Mouse (Mus musculus) spleen, postnatal 36 days (tissue): ENCODE results near the gene Spryd4.
"Not testable (repeated sequence)": the region's sequence is repeated elsewhere in the genome, so short reads cannot be mapped to it uniquely, and the experiment has no call there.

Experiments
- DNase-seq, 2 experiments: peaks; one replicate each; pipeline ENCODE4 v3.0.0; 2022; ENCODE audit warnings: low spot score in 2 of 2, mixed read lengths in 1 of 2

Gene Spryd4

DNA sequence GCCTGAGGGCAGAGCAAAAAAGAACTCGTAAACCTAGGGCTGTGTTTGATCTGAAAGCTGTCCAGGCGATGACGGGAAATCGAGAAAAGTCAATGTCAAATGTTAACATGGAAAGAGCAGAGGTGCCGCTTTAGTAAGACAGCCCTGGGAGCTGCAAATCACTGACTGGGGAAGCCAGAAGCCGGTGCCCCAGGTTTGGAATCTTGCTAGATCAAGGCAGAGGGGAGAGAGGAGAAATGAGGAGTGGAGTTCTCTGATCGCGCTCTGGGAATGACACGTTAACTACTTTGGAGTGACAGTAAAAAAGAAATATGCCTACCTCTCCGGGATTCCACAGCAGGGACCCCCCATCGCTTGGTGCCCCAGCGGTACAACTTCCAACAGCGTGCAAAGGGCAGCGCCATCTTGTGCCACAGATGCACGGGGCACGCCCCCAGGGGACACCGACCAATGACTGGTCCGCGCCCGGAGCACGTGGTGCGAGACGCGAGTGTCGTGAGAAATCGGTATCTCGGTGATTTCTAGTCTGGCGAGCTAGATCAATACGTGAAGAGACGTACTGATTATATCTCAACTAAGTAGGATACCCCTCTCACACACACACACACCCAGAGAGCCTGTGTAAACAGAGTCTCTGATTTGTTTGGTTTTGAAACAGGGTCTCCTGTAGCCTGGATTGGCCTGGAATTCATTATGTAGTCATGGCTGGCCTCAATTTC lies at the start of gene Spryd4:
Spryd4 (minus strand) TSS at position 418 of the 719 bp plus-strand sequence.
- peak; percentile 87 to 91 for DNase-seq

DNA sequence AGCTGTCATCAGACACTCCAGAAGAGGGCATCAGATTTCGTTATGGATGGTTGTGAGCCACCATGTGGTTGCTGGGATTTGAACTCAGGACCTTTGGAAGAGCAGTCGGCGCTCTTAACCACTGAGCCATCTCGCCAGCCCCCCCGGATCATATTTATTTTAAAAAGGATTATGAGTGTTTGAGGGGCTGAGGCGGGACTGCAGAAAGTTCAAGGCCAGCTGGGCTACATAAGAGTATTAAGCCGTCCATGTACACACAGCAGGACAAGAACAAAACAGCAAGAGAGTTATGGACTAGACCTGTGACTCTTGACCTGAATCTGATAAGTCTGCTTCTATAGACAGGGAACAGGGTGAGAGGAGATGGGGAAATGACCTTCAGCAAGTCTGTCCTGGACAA lies 48.8 kb upstream of the Spryd4 start:
- DNase-seq = not testable (repeated sequence)

DNA sequence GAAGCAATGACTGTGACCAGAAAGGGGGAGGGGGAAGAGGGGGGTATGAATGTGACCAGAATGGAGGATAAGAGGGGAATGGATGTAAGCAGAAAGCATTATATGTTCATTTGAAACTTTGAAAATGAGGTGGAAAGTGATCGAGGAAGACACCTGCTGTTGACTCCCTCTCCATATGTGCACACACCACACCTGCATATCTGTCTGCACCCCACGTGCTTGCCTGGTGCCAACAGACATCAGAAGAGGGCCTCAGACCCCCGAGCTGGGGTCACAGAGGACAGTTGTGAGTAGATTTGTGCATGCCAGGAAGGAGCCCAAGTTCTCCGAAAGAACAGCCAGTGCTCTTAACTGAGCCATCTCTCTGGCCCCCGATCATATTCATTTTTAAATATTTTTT lies 48.3 kb upstream of the Spryd4 start:
- DNase-seq = no peak

DNA sequence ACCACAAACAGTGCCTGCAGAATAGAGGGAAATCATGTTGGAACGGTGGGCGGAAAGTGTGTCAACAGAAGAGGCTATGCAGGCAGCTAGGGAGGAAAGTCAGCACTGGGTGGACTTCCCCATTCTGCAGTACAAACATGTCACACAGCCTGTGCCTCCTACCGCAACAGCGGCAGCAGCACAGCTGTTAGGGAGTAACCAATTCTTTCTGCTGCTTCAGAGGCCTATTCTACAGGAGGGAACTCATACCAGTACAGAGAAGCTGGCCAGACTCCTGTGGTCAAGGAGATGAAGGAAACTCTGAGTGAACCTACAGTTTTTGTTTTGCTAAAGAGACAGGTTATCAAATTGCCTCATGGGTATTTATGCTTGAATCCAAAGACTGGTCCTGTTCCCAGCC lies 47.3 kb upstream of the Spryd4 start:
- peak; percentile 69 to 71 for DNase-seq

DNA sequence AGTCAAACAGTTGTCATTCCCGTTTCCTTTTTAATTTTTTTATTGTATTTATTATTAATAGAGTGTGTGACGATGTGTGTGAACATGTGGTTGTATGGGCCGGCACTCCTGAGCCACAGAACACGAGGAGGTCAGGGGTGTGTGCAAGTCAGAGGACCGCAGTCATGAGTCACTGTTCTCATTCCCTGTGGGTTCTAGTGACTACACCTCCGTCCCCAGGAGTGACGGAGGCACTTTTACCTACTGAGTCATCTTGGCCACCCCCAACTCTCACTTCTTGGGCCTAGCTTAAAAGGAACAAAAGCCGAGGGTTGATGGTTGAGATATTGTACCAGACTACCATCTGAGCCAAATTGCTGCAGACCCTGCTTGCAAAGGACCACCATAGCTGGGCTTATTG lies 44.7 kb upstream of the Spryd4 start:
- DNase-seq = no peak

DNA sequence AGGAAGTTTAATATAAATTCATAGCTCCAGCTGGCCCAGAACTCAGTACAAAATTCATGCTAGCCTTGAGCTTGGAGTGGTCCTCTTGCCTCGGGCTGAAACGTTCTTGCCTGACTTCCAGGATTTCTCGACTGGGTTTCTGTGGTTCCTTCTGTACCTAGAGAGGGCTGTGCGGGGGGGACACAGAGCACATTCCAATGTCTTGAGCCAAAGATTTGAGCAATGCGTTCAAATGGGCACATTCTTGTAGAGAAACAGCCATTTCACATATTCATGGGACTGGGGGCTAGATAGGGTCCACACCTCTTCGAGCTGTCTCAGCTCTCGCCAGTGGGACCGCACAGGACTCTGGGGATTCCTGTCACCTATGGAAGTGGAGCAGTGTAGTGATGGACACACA lies 44.3 kb upstream of the Spryd4 start:
- no peak for DNase-seq

DNA sequence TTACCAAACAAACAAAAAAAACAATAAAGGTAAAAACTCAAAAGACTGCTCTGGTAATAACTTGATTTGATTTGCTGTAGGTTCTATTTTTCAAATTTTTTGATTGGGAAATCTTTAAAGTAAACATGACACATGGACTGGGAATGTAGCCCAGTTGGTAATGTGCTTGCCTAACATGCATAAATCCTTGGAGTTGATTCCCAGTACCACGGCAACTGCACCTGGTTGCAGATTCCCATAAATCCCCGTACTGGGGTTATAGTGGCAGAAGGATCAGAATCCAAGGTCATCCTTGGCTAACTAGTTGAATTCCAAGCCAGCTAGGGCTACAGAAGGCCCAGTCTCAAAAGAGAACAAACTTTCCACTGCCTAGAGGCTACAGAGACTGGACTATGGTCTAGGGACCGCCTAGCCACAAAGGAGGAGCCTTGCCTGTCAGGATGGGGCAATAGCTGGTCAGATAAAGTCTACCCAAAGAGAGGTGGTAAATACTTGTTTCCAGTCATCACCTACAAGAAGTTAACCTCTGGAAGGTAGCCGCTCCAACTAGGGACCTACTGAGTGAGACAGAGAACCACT lies 42.2 kb upstream of the Spryd4 start, which contains the start of gene Apon:
Apon (plus strand) TSS at position 420 of the 579 bp plus-strand sequence.
- no peak for DNase-seq

DNA sequence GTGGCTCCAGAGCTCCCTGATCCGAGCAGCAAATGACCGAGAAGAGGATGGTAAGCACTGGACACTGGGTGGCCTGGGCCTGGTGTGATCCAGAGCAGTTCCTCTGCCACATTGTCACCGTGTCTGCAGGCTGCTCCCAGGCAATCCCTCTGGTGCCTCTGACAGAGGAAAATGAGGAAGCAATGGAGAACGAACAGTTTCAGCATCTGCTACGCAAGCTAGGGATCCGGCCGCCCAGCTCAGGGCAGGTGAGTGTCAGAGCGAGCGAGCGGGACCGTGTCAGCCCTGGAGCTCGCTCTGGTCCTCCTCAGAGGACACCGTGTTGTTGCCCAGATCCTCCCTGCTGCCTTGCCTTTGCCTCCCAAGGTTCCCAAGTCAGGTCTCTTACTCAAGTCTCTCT lies 39.0 kb upstream of the Spryd4 start:
- DNase-seq = no peak

DNA sequence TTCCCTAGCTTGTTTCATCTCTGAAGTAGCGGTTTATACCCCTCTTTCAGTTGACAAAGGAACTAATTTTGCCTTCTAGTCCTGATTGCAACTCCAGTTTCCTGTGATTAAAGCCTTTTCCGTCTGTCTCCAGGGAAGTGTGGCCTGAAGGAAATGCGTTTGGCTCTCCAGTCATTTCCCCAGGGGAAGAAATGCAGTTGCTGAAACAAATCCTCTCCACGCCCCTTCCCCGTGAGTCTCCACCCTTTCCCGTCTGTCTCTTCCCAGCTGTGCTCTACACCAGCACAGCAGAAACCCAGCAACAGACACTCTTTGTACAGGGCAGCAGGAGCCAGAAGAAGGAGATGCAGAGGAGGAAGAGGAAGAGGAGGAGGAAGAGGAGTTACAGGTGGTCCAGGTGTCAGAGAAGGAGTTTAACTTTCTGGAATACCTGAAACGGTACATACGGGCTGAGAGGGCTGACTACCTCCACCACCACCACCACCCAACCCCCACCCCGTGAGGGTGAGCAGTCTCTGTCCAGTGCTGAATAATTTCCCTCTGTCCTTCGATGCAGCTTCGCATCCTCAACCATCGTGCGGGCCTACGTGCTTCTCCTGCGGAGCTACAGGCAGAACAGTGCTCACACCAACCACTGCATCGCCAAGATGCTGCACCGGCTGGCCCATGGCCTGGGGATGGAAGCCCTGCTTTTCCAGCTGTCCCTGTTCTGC lies 35.6 kb upstream of the Spryd4 start:
- no peak for DNase-seq

DNA sequence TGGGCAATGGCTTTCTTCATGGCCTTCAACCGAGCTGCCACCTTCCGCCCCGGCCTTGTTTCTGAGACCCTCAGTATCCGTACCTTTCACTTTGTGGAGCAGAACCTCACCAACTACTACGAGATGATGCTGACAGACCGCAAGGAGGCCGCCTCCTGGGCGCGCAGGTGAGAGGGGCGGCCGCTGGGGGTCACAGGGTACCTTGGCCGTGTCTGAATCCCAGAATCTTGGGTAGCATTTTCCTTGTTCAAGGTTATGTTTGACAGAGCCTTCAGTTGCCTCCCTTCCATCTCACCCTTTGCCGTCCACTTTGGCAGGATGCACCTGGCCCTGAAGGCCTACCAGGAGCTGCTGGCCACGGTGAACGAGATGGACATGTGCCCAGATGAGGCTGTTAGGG lies 32.5 kb upstream of the Spryd4 start:
- DNase-seq = no peak

DNA sequence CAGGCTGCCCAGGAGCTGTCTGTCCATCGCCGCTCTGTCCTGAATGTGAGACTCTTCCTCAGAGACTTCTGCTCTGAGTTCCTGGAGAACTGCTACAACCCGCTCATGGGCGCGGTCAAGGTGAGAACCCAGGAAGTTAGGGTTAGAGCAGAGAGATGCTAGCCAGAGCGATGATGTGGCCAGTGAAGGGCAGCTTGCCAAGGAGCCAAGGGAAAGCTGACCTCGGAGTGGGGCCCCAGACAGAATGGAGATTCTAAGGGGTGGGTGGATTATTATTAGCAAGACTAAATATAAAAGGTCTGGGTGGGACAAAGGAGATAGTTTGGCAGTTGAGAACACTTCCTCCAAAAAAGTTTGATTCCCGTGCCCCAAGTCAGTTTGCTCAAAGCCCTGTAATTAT lies 31.6 kb upstream of the Spryd4 start:
- DNase-seq = no peak

DNA sequence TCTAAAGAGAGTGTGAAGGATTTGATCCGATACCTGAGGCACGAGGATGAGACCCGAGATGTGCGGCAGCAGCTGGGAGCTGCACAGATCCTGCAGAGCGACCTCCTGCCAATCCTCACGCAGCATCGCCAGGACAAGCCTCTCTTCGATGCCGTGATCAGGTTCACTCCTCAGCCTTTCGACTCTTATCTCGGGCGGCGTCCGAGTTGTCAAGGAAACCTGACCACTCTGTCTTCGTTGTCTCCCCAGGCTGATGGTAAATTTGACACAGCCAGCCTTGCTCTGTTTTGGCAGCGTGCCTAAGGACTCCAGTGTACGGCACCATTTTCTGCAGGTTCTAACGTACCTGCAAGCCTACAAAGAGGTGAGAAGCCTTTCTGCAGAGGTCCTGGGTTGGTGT lies 28.5 kb upstream of the Spryd4 start:
- DNase-seq = no peak

DNA sequence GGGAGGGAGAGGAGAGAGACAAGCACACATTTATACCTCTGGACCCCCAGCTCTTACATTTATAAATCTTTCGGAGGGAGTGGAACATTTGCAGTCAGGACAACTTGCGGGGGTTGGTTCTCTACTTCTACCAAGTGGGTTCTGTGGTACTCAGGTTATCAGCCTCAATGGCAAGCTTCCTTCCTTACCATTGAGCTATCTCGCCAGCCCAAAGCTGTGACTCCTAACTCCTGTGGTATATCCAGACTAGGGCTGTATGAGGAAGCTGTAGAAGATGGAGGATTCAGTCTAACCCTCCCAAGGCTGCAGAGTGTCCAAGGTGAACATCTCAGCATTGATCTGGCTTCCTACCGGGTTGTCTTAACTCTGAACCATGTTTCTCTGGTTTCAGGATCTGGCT lies 27.5 kb upstream of the Spryd4 start:
- no peak for DNase-seq

DNA sequence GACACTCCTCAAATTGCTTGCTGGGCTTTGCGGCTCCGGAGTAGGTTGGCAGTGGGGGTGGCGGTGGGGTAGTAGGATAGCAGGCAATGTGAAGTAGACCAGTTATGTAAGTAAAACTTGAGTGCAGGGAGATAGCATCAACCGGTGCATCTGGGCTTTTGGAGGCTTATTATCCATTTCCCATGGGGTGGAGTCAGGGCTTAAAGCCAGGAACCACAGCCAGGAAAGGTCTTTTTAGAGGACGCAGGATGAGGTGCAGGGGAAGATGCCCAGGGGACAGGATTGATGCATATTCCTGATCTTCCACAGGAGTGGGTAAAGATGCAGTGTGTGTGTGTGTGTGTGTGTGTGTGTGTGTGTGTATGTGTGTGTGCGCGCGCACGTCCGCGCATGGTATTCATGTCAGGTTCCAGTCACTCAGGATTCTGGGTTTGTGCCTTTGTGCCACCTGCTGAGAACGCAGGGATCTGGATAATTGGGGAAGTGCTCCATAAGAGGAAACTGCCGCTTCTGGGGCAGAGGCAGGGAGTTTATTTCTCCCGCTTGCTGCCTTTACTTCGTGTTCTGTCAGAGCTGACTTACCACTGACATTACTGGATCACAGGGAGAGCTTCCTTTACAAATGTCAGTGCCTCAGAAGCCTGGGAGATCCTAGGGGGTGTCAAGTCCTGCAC lies 26.3 kb upstream of the Spryd4 start:
- DNase-seq = no peak

DNA sequence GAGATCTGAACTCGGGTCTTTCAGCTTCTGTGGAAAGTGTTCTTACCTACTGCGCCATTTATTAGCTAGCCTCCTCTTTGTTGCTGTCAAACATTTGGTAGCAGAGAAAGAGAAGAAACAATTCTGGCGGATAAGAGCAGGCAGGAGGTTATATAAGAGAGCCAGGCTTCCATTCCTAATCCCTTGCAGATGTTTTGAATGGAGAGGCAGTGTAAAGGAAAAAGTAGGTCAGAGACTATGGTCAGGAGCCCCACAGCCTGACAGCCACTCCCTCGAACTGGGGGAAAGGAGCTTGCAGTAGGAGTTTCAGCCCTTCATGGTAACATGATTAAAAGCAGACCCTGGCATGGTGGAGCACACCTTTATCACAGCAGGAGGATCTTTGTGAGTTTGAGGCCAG lies 24.7 kb upstream of the Spryd4 start:
- no peak for DNase-seq

DNA sequence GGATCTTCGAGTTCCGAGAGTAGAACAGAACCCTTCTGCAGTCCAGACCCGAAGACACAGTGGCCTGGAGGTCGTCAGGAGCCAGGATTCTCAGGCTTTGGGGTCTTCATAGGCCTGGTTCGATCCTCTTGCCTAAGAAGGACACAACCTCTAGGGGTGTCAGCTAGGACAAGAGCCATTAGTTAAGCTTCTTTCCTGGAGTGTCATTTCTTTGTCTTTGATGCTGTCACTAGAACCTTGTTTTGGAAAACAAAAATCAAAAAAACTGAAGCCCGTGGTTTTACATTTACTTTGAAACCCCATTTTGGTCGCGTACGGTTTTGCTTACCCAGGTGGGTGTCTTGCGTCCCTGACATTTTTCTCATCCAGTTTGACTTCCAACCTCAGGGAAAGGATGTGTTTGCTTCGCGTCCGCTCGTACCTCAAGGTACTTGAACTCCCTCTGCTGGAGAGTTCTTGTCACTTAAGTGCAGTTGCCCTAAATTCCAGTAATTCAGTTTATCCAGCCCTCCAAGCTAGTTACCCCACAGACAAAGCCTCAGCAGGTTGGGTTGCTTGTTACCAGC lies 20.9 kb upstream of the Spryd4 start:
- DNase-seq = peak; percentile 58 to 76

DNA sequence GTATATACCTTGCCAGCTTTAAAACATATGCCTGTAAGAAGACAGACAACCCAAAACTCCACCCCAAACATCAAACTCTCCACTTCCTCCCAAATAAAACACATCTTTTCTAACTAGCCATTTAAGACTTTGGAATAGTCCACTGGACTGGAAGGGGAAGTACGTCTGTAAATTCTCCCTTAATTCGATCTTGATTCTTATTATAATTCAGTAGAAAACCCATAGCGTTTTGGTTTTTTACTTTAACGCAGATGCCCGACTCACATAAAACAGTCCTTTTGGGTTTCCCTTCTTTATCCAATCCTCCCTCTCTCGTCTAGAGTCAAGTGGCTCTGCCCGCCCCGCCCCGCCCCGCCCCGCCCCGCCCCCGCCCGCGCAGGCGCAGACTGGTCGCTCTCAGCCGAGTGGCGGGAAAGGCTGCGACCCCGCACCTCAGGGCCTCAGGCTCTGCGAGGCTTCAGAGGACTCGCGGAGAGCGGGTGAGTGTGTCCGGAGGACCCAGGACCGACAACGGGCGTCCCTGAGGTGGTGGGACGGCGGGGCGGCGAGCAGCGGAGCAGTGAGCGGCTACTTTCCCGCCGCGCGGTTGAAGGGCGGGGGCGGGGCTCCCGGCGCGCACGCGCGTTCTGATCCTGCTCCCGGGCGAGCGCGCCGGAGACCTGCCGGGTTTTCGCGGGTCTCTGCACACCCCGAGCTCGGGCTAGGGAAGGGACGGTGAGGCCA lies 20.3 kb upstream of the Spryd4 start, which contains the start of gene Timeless:
Timeless (plus strand) TSS at position 369 of the 723 bp plus-strand sequence.
- peak; percentile 81 to 85 for DNase-seq

DNA sequence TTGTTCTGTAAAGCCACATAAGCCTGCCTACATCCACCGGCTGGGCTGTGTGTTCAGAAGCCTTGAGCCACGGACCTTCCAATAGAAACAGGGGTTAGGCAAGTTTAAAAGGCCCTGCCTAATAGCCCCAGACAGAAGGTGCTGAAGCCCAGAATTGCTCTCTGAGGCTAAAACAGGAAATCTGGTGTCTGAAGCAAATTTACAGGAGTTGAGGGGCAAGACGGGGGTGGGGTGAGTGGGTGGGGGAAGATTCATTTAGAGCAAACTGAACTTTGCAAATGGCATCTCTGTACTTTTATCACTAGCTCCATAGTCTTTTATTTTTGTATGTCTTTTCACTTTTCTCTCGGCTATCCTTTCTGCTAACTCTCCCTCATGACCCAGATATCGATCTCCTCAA lies 19.5 kb upstream of the Spryd4 start:
- DNase-seq = no peak

DNA sequence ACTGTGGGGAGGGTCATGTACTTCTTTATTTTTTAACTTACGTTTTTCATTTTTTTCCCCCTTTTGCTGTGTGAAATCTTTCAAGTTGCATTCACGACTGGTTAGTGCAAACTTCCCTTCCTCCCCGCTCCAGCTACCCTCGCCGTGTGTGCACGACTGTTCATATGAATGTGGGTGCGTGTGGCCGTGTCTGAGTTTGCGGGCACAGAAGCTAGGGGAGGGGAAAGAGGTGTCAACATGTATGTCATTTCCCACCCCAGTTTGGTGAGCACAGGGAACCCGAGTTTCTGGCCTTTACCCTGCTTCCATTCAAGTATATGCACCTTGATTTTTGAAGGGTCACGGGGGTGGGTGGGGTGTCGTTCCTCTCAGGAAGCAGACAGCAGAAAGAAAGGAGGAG lies 19.0 kb upstream of the Spryd4 start:
- no peak for DNase-seq

DNA sequence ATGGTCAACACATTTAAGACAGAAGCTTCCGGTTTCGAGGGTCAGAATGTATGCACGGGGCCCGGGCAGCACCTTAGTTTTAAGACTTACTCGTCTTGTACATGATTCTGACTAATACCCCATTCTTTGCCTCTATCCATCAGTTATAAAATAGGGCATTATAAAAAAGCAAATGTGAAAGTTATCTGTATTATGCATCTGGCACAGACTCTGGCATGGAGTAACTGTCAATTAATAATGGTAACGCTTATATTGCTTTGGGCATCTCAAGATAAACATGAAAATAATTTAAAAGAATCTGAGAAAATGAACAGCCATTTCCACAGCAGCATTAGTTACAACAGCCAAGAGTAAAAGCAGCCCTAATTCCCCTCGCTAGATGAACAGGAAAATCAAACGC lies 16.4 kb upstream of the Spryd4 start:
- DNase-seq = no peak

DNA sequence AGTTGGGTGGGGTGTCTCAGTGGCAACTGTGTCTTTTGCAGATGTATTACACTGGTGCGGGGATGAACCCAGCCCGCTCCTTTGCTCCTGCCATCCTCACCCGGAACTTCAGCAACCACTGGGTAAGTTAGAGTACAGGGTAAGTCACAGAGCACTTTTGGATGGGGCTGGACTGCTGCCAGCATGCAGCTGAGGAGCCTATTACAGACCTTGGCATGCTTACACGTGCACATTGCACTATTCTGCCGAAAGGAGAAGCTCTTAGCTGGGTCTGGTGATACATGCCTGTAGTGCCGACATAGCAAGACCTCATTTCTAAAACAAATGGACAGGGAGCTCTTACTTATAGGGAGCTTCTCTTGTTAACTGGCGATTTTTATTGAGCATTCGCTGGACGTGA lies 16.0 kb upstream of the Spryd4 start:
- DNase-seq = no peak
